Mouse (Mus musculus): ENCODE measurements at regions not wholly inside any gene's neighbourhood (a gene's known extent, or its start where the extent isn't known, plus 50 kb on each side); places are given as distances from the start of the nearest gene placed in this dataset.

DNA sequence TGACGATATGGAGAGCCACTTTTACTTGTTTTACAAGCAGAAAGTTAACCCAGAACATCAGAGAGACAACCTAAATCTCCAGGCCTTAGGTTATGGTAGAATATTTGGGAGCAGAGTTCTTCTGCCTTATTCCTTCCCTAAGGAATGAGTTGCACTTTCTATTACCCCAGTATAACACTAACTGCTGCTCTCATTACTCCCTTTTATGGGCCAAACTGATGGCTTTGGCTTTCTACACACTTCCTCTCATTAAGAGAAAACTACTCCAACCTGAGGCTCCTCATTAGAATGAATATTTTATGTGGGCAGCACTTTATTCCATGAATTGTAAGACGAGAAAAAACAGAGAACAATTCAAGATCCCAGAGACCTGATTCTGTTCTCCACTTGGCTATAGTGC, 289.0 kb upstream of the Tnc start:
- DNase-seq: no peak

DNA sequence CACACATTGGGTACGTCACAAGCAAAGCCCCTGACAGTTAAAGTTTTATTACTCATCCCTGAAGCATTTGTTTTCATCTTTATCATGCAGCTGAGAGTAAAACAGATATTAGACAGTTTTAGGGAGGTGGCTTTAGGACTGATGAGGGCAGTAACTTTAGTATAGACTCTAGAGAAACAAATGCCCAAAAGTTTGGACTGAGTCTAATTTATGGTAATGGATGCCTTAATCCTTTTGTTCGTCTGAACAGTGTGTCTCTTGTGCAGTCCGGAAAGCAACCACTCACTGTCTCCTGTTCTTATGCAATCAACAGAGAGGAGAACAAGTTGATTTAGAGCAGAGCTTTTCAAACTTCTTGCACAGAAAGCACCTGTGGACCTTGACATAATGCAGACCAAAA, 283.4 kb upstream of the Tnc start:
- no peak for DNase-seq

DNA sequence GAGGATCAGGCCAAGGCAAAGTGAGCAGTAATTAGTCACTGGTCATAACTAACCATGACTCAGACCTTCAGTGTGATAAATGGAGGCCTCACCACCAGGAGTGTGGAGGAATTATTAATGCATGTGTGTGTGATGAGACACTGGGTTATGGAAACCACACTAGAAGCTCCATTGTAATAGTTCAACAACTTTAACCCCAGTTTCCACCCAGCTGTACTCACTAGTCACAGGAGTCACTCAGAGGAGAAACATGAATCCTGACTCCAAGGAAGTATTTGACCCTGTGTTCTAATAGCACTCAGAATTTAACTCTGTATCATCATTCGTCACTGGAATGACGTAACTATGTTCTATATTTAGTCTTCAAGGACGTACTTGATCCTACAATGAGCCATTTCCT, 277.6 kb upstream of the Tnc start:
- no peak for DNase-seq

DNA sequence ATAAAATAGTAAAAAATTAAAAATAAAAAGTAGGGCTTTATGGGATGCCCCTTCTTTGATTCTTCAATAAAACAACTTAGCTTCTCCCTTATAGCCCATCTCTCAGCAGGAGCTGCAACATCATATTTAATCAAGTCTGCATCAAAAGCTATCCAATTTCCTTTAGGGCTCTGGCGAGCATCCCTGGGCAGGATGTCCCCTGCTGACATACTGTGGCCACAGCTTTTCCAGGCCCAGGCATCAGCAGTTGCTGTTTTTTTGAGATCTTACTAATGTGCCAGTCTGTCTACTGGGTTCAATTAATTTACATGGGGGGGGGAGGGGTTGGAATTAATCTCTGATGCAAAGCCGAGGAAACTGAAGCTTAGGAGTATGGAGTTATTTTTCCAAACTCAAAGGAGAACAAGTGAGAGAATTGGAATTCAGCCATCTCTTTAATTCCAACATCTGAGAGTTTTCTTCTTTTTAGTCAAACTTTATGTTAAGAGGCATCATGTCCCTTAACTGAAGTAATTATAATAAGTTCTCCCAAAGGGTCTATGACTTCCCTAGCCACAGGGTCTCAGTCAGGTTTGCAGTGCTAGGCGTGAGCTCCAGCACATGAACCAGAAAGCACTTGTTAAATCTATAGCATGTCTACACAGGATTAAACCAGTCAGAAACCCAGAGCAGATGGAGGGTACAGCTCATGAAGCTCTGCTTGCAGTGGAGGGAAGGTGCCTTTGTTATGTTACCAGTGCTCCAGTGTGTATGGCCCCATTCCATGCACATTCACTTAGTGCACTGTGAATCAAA, 269.9 kb upstream of the Tnc start:
- DNase-seq: no peak

DNA sequence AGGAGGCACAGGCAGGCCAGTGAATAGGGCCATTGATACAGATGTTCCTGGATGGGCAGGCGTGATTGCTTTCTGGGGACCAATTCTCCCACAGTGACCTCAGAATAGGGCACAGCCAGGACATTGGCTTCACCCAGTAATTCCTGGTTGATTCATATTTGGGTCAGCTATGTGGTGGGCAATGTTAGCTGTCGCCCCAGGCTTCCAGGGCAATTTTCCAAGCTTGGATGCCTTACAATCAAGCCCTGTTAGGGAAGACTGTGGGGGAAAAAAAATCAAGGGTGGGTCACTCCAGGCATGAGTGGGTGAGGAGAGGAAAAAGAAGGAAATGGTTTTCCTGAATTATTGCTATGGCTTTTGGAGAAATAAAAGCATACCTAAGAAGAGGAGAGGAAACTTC, 250.1 kb upstream of the Tnc start:
- no peak for DNase-seq

DNA sequence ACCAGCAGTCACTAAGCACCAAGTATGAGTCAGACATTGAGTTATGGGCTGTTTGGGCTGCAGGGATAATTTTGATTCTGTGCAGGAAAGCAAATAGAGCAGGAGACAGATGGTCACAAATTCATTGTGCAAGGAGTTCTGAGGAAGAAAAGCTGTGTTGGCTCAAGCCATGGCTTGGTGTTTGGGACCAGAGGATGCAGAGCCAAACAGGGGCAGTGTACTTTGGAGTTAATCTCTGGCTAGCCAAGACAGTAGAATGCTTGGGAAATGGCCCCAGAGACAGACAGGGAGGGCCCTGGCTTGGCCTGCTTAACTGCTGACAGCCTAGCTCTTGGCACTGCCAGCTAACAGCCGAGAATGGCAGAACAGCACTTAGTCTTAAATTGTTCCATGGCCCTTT, 235.7 kb upstream of the Tnc start:
- no peak for DNase-seq

DNA sequence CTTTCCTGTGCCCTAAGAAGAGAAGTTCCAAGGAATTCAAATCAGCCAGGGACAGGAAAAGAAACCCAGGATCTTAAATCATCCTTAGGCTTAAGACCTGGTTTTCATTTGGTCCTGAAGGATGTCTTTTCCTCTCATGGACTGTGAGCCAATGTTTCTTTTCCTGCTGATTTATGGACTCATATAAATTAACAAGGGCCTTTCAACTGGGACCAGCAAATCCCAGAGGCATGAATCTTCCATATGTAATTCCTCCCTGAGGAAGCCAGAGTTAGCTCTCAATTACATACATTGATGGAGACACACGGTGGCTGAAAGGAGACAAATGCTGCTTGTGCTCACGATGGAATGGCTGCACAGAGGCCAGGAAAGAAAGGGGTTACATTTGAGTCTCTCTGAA, 230.2 kb upstream of the Tnc start:
- DNase-seq: no peak

DNA sequence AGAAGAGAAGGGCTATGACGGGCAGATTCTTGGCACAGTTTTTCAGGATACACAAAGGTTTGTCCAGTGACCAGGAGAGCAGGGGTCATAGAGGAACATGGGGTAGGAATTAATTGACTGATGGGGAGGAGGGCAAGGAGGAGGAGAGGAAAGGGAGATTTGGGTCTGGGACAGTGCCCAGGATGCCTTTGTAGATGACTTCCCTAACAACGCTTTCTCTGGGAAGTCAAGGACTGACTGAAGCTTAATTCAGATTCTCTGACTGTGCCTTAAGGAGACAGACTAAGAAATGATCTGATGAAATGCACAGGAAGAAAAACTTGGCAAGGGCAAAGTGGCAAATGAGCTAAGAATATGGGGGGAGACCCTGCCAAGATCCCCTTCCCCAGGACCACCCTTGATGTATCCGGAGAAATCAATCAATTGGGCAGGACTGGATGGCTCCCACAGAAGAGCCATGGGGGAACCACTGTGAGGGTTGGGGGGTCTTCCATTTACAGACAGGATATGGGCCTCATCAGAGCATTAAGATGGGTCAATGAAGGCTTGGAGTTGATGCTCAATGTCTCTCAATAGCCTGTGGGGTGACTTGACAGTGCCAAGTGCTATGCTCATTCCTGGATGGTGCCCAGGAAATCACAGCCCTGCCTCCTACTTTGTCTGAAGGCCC, 227.6 kb upstream of the Tnc start:
- no peak for DNase-seq

DNA sequence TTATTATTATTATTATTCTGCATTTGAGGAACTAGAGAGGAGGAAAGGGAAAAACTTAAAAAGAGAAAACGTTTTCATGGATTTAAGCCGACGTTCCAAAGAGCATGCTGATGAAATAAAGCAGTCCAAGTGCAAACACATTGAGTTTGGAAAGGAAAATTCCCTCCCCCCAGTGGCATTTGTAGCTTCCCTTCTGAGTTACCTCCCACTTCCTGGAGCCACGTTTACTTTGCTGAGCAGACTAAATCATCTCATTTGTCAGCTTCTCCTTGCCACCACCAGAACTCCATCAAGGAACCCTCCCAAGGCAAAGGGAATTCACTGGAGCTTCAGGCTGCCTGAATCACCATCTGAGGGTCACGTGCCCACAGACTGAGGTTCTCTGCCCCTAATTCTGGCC, 223.0 kb upstream of the Tnc start:
- DNase-seq: no peak

DNA sequence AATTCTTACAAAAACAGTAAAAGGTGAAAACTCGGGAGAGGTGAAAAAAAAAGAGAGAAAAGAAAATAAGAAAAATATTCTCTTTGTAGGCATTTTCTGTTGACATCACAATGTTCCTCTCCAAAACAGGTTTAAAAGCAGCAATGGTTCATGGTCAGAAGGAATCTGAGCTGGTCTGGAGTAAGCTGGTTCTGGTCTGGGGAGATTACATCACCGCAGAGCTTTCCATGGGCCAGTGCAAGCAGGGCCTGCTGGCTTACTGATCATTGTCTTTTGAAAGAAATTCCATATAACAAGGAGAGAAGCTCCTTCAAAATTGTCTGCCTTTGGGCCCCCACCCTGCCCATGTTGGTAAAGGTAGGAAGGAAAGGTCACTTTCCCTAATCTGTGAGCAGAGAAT, 222.3 kb upstream of the Tnc start:
- DNase-seq: no peak

DNA sequence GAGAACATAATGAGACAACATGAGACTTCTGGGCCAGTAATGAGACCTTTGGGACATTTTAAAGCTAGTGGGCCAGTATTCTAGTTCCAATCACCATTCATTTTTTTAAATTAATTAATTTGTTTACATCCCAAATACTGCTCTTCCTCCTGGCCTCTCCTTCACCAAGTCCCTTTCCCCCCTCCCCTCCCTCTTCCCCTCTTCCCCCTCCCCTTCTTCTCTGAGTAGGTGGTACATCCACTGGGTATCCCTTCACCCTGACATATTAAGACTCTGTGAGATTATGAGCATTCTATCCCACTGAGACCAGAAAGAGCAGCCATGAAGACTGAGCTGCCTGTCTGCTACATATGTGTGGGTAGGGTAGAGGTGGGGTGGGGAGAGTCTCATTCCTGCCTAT, 213.7 kb upstream of the Tnc start:
- no peak for DNase-seq

DNA sequence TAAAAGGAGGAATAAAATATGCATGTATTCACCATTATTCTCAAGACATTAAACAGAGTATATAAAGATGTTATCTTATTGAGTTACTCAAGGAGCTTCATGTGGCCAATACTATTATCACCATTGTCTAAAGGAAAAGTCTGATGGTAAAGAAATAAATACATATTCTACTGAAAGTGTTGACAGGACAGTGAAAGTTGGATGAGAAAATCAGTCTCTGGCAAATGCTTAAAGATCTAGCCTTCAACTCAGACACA, 213.3 kb upstream of the Tnc start:
- no peak for DNase-seq

DNA sequence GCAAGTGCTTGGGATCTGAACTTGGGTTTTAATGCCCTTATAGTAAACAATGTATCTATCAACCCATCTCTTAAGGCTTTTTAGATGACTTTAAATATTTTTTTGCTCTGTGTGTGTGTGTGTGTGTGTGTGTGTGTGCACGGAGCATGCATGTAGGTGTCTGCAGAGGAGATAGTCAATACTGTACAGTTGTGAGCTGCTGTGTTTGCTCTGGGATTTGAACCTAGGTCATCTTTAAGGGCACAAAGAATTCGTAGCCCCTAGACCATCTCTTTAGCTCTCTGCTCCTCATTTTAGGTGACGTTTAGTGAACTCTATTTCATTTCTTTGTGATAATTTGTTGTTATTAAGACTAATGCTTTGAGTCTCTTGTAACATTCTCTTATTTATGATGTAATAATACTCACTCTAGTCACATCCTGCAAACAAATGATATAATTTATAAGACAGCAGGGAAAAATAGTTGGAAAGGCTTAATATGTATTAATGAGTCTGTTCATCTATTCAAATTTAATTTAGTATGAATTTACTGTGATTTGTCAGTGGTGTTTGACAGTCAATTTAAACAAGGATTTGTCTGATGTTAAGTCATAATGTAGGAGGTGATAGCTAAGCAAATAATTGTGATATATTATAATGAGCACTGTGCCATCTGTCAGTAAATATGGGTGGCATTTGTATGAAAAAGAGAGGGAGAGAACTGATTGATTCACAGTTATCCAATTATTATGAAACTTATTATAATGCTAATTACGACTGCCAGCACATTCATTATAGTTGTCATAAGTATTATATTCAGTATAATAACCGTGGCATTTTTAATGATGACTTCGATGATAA, 212.8 kb upstream of the Tnc start:
- no peak for DNase-seq

DNA sequence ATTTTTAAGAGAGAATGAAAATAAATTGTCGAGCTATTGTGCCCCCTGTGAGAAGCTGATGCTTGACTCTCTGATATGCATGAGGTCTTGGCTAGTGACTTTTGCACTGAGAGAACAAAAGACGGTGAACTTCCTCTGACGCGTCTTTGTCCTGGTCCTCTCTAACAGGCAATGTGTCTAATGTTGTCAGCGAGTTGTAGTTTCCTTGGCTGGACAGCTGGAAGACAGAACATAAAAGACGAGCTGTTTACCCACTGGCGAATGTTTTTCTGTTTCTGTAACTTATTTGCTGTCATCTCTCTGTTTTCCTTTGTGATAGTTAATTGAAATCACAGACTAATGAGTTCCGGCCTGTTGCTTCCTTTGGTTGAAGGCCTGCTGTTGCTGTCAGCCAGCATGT, 208.4 kb upstream of the Tnc start:
- no peak for DNase-seq

DNA sequence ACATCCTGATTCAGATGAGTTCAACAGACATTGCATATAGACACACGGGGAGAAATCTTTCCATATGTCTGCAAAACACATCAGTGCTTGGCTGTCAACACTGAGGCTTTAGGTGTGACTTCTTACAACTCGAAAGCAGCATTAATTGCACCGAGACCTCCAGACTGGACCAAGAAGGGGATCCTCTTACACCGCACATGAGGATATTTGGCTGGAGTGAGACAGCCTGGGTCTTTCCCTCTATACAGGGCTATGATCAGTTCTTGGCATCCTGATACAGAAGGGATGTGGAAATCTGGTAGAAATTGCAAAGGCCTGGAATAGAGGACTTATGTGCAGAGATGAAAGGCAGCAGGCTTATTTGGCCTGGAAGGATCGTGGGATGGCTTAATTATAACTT, 203.9 kb upstream of the Tnc start:
- DNase-seq: no peak

DNA sequence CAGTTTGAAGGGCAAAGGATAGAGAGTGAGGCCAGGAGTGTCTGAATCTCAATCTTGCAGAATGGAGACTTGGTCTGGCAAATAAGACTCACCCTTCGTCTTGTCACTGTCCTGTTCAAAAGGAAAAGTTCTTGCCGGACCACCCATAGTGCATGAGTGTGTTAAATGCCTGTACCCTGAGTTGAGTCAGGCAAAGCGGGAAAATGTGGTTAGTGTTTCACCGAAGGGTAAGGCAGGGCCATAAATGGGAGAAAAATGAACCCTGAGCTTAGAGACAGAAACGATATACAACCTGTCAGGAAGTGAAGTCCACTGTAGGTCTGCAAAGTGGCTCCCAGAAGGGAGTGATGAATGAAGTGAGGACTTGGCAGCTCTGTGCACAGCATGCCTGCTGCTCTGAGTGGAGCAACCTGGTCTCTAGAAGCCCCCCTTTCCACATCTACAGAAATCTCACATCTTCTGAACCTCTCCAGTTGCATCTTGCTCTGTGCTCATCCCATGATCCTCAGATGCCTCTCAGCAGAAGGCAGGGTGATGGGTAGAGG, 191.5 kb upstream of the Tnc start:
- no peak for DNase-seq

DNA sequence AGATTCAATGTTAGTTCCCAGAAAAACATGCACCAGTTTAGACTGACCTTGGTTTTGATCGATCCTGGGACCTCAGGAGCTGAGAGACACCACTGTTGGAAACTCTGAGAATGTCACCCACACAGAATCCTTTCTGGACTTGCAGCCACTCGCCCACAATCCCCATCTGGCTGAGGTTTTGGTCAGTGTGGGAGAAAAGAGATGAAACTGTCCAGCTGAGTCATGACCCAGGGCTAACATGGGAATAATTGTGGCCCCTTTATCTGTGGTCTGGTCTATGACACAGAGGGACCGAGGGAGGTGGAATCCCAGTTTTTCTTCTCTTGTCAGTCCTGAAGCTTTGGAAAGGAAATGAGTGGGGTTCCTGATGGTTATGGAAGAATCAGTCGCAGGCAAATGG, 188.7 kb upstream of the Tnc start:
- DNase-seq: no peak

DNA sequence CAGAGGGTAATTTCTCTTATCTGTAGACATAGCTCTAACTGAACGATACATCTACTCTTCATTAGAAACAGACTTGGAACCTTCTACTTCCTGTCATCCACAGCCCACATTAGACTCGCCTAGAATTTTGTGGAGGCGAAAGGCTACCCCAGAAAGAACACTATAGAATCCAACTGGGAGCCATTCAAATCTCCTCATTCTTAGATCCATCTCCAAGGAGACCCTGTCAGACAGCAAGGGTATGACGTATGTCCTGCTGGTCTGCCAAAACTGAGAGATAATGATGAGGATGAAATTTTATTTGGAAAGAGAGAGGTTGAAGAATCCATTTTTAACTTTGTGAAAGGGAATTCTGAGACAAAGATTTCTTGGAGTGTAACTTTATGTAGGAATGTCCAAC, 185.3 kb upstream of the Tnc start:
- DNase-seq: no peak

DNA sequence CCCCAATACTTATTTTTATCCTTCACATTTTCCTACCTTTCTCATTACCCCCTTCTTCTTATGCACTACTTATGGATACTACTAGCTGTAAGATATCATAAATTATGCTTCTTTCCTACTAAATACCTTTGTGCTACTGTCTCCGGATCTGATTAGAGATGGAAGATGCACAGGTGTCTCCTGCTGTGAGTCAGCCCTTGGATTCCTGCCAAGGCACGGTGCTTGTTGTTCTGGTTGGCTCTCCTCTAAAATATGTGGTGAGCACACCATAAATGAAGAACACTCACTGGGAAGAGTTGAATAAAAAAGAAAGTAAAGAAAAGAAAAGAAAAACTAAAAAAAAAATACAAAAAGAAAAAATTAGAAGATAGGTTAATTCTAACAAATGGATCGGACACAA, 181.5 kb upstream of the Tnc start:
- peak; percentile 8 for DNase-seq

DNA sequence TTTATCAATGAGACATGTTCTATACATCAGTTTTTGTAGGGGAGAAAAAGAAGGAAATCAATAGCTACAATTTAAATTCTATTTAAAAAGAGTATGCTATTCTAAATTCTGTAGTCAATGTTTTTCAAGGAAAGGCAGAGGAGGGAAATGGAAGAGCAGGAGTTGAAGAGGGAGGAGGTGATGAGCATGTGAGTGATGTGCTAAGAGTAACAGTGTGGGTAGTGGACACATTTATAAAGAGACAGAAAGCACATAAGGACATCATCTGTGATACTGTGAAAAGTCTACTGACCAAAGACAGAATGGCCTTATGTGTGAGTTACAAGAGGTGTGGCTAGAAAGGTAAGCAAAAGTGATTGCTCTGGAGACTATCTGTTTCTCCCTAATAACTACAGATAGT, 179.8 kb upstream of the Tnc start:
- no peak for DNase-seq

DNA sequence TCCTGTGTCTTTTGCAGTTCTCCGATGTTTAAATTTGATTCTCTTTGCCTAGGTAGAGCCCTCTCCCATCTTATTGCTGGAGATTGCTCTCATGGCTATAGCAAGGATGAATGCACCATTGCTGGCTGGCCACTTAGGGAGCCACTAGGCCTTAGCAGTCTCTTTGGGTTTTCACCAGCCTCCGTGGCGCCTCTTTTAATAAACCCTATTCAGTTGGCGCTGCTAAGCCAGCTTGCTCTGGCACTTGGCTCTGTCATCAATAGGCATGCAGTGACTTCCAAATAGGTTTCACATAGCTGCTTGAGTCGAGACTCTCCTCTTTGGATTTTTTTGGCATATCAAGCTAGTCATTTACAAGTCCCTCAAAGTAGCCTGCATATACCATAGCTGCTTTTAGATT, 178.1 kb upstream of the Tnc start:
- peak; percentile 8 for DNase-seq

DNA sequence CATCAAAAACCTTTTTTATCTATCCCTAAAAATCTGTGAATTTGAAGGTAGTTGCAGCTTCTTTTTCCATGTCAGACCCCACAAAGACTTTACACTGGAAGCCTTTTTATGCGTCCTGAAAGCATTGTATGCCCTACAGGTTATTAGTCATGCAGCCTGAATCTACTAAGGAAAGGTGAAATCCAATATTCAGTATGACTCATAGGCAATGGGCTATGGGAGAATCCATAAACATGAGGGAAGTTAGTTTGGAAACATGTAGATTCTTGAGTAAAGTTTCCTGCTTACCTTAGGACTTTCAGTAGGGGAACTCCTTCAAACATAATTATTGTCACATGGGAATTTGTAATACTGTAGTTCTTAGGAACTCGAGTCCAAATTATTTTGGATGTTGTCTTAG, 173.0 kb upstream of the Tnc start:
- DNase-seq: no peak

DNA sequence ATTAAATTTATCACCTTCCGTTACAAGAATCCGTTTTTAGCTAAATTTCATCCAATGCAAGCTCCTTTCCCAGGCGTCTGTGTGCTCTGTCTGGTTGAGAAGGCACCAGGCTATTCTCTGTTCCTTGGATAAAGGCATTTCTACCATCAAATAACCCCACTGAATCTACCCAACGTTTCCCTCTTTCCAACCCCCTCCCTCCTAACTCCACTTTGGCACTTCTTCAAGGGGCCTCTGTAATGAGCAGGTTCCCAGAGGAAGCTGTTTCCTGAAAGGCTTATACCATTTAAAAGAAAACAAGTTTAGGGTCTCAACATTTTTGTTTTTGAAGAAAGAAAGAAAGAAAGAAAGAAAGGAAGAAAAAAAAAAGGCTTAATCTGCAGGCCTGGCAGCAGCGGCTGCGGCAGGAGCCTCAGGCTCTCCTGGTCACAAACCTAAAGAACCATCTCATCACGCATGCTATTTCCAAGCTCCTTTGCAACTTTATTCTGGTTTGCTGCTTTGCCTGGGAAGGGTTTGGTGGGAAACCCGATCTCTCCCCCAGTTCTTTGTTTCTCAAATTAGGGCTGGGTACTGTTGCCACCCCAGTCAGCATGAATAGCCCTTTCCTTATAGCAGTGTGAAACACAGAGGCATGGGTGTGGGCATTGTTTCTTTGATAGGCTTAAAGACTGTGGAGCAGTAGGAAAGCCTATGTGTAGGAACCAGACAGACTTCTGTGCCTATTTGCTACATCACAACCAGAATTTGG, 160.5 kb upstream of the Tnc start:
- no peak for DNase-seq
